Mouse (Mus musculus): ENCODE results near the gene Ikzf3. TPM values are rescaled to one million over a fixed set of nuclear protein-coding genes. Genes with fewer than 3 reads are reported as not detected.

Ikzf3 gene
- total RNA-seq, 2 experiments from 2014 or later: not detected

GRCm38 (mm10) chr11:98477011-98477701, 68.7 kb downstream of the Ikzf3 start:
- ATAC-seq (replicated peaks; ENCODE audit: poor library complexity, severe bottlenecking): no peak

GRCm38 (mm10) chr11:98476434-98476807, 69.4 kb downstream of the Ikzf3 start:
- no peak; the same call in 1 of the 2 replicates for ATAC-seq (replicated peaks; ENCODE audit: poor library complexity, severe bottlenecking)

GRCm38 (mm10) chr11:98475630-98476433, 70.0 kb downstream of the Ikzf3 start:
- ATAC-seq (replicated peaks; ENCODE audit: poor library complexity, severe bottlenecking): no peak

- no peak for ATAC-seq (replicated peaks; ENCODE audit: poor library complexity, severe bottlenecking)
These were observed 70.9 kb downstream of the Ikzf3 start for GRCm38 (mm10) chr11:98474967-98475366.

GRCm38 (mm10) chr11:98473916-98474479, 71.8 kb downstream of the Ikzf3 start:
- peak; percentile 36 for ATAC-seq (replicated peaks; ENCODE audit: poor library complexity, severe bottlenecking)

GRCm38 (mm10) chr11:98472696-98473095, 73.1 kb downstream of the Ikzf3 start:
- no peak for ATAC-seq (replicated peaks; ENCODE audit: poor library complexity, severe bottlenecking)

GRCm38 (mm10) chr11:98470795-98471194, 75.0 kb downstream of the Ikzf3 start:
- peak; percentile 68 for ATAC-seq (replicated peaks; ENCODE audit: poor library complexity, severe bottlenecking)

GRCm38 (mm10) chr11:98469761-98470714, 75.8 kb downstream of the Ikzf3 start:
- ATAC-seq (replicated peaks; ENCODE audit: poor library complexity, severe bottlenecking): peak; percentile 77

- ATAC-seq (replicated peaks; ENCODE audit: poor library complexity, severe bottlenecking): no peak
These were observed 81.3 kb downstream of the Ikzf3 start for GRCm38 (mm10) chr11:98464516-98464915.

GRCm38 (mm10) chr11:98463911-98464310, 81.9 kb downstream of the Ikzf3 start:
- no peak for ATAC-seq (replicated peaks; ENCODE audit: poor library complexity, severe bottlenecking)

- ATAC-seq (replicated peaks; ENCODE audit: poor library complexity, severe bottlenecking): no peak
These were observed 83.6 kb downstream of the Ikzf3 start for GRCm38 (mm10) chr11:98462255-98462654.

- ATAC-seq (replicated peaks; ENCODE audit: poor library complexity, severe bottlenecking): no peak
These were observed 84.6 kb downstream of the Ikzf3 start for GRCm38 (mm10) chr11:98461109-98461720.

GRCm38 (mm10) chr11:98459860-98460259, 86.0 kb downstream of the Ikzf3 start:
- ATAC-seq (replicated peaks; ENCODE audit: poor library complexity, severe bottlenecking): no peak

- no peak; the same call in 1 of the 2 replicates for ATAC-seq (replicated peaks; ENCODE audit: poor library complexity, severe bottlenecking)
These were observed 86.6 kb downstream of the Ikzf3 start for GRCm38 (mm10) chr11:98459071-98459741.

- ATAC-seq (replicated peaks; ENCODE audit: poor library complexity, severe bottlenecking): no peak
These were observed 87.5 kb downstream of the Ikzf3 start for GRCm38 (mm10) chr11:98458121-98458990.

GRCm38 (mm10) chr11:98457367-98458120, 88.3 kb downstream of the Ikzf3 start:
- peak; percentile 85 for ATAC-seq (replicated peaks; ENCODE audit: poor library complexity, severe bottlenecking)

- no peak for ATAC-seq (replicated peaks; ENCODE audit: poor library complexity, severe bottlenecking)
These were observed 88.9 kb downstream of the Ikzf3 start for GRCm38 (mm10) chr11:98456945-98457344.

GRCm38 (mm10) chr11:98456545-98456944, 89.3 kb downstream of the Ikzf3 start:
- no peak for ATAC-seq (replicated peaks; ENCODE audit: poor library complexity, severe bottlenecking)

All from granulocyte monocyte progenitor cell, adult 5-6 weeks (primary cell).